Mouse (Mus musculus): ENCODE results near the gene Rassf1.

DNA sequence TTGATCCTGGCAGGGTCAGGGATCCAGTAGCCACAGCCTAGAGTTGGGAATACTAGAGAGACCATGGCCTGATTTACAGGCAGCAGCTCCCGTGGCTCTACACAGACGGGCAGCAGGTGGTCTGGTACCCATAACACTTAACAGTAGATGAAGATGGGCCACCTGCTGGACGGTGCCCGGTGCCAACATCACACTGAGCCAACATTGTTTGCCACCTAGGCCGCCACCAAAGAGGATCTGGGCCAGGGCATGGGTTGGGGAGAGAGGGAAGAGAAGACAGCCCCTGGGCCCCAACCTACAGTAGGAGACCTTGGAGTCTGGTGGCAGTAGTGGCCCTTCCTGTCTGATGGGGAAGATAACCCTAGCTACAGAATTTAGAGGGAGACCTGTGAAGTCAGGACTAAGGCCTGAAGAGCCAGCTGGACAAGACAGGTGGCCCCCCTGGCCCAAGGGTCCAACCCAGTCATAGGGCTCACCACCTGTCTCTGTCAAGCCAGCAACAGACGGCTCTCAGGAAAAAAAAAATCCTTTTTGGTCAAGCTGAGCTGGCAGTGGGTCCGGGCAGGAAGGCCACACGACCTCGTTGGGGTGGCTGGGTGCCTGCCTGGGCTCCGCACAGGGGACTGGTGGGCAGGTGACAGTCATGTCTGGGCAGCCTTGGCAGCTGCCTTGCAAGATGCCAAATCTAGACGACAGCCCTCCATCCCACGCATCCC lies 49.1 kb upstream of the Rassf1 start:
- TF ChIP-seq CTCF (IDR thresholded peaks at IDR 0.05; ENCODE audit: extremely low read depth, insufficient read depth, low read length), result no peak
- TF ChIP-seq POLR2A (IDR thresholded peaks at IDR 0.05; ENCODE audit: extremely low read depth, insufficient read depth, low read length), result no peak

Measured in cortical plate, adult 2 months (tissue).